Comparison of ENCODE assay signal across 18 mouse cellular contexts in genomic region chr10:93567841-93568566, GRCm38 (mm10). TPM values are rescaled to one million over a fixed set of nuclear protein-coding genes. Genes with fewer than 3 reads are reported as not detected.
"Had no signal": no experiment of that assay in that cellular context is flagged by ENCODE, and none has a peak within 500 bp of the region (broad histone marks: within the 10 kb centered on the region; RNA-seq: fewer than 3 reads in every experiment).

No protein-coding gene starts in this region.

- DNase-seq: kidney, adult 18-20 months; kidney, postnatal 4 days; layer of hippocampus, postnatal 36 days; liver, embryonic 13.5 days; lung, adult 18-20 months; midbrain, embryonic 14.5 days; right cerebral cortex, adult 18-20 months; right cerebral cortex, postnatal 25 days; thymus, adult 18-20 months; thymus, postnatal 14 days had no signal

- H3K9ac ChIP-seq: kidney, embryonic 15.5 days; limb, embryonic 15.5 days; liver, embryonic 13.5 days; neural tube, embryonic 15.5 days had no signal

- H3K4me1 ChIP-seq: kidney, embryonic 15.5 days; limb, embryonic 15.5 days; liver, embryonic 13.5 days; neural tube, embryonic 15.5 days had no signal

- H3K4me2 ChIP-seq: kidney, embryonic 15.5 days; limb, embryonic 15.5 days; liver, embryonic 13.5 days; neural tube, embryonic 15.5 days had no signal

- ATAC-seq: inflammation-experienced regulatory T-cells, adult 6 months had no signal

- H3K9me3 ChIP-seq: kidney, embryonic 15.5 days; limb, embryonic 15.5 days; liver, embryonic 13.5 days; neural tube, embryonic 15.5 days had no signal

- H3K27me3 ChIP-seq: kidney, embryonic 15.5 days; limb, embryonic 15.5 days; liver, embryonic 13.5 days; neural tube, embryonic 15.5 days had no signal

- H3K4me3 ChIP-seq: kidney, embryonic 15.5 days; limb, embryonic 15.5 days; liver, embryonic 13.5 days; myocyte; neural tube, embryonic 15.5 days had no signal

- H3K36me3 ChIP-seq: kidney, embryonic 15.5 days; limb, embryonic 15.5 days; liver, embryonic 13.5 days; neural tube, embryonic 15.5 days had no signal

- H3K27ac ChIP-seq: kidney, embryonic 15.5 days; limb, embryonic 15.5 days; liver, embryonic 13.5 days; neural tube, embryonic 15.5 days had no signal

RNA-seq across cellular contexts. Expression of gene Ccdc38, which starts 27.6 kb away (rescaled TPM):
- total RNA-seq: layer of hippocampus, postnatal 36 days; left cerebral cortex, adult 8-10 months; left cerebral cortex, postnatal 25 days; megakaryocyte-erythroid progenitor cell, adult 5-6 weeks had no signal

RNA-seq across cellular contexts. Expression of gene Amdhd1, which starts 28.2 kb away (rescaled TPM):
- total RNA-seq: megakaryocyte-erythroid progenitor cell, adult 5-6 weeks had no signal
- polyA plus RNA-seq: midbrain, embryonic 14.5 days had no signal
